Comparison of ENCODE assay signal across 14 mouse cellular contexts in genomic region chr1:83665326-83665725, GRCm38 (mm10).
"Had no signal": no experiment of that assay in that cellular context is flagged by ENCODE, and none has a peak within 500 bp of the region (broad histone marks: within the 10 kb centered on the region; RNA-seq: fewer than 3 reads in every experiment).

No protein-coding gene starts in this region.

- DNase-seq: gastrocnemius, adult 2 months; gastrocnemius, postnatal 10 days; gastrocnemius, postnatal 25 days; heart, adult 18-20 months; heart, postnatal 10 days; heart, postnatal 4 days; kidney, adult 18-20 months; kidney, adult 8-10 months; kidney, postnatal 10 days; kidney, postnatal 25 days; kidney, postnatal 4 days; liver; liver, embryonic 13.5 days; liver, postnatal 0 days had no signal
